In the genomic region with DNA sequence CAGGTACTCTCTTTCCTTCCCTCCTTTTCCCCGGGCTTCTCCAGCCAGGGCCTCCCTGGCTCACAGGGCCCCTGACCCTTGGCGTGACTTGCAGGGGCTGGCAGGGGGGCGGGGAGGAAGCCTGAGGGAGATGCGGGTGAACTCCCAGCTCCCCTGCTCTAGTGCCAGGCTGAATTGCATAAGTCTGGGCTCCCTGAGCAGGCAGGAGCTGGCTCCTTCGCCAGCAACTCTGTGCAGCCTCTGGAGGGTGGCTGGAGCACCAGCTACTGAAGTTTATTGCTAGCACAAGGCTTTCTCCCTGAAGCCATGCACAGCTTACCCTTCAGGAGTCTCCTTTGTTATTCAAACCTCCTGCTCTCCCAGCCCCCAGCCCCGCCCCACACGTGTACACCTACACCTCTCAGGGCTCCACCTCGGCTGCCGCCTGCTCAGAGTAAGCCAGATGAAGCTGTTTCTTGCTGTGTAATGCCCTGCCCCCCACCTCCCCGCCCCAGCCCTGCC, we compare ENCODE assay signal across 8 mouse cellular contexts.
A peak's percentile ranks its signal among the peaks of the same experiment; 100 is the strongest.
DNase-seq lines count a peak whose midpoint lies in the region; ATAC-seq and TF ChIP-seq lines count a peak whose summit lies in the region.

No protein-coding gene starts in this region.

- H3K4me3 ChIP-seq in kidney, adult 2 months (ENCODE audit: insufficient read depth, low read depth, low read length), result no peak overlapping the region

- H3K27ac ChIP-seq in kidney, adult 2 months (ENCODE audit: insufficient read depth, low read depth, low read length), result peak overlapping the region; percentile 44; the same call in 1 of the 2 replicates

- no peak for TF ChIP-seq CTCF in kidney, adult 2 months (conservative IDR thresholded peaks at IDR 0.05; ENCODE audit: insufficient read depth, insufficient read length, low read depth, low read length)

- WGBS in kidney, adult 2 months, result 16% methylated on average over 10 of the region's 10 CpGs

- no peak for TF ChIP-seq POLR2A in kidney, adult 2 months (IDR thresholded peaks at IDR 0.05; ENCODE audit: low read depth, low read length)

- H3K36me3 ChIP-seq in kidney, adult 2 months (ENCODE audit: control insufficient read depth, insufficient read depth, low read length), result no peaks in the 10 kb centered on the region

- peak; percentile 30 for DNase-seq in cerebellum, adult 11-12 months
- DNase-seq in cerebellum, postnatal 14 days, result no peak
- peak; percentile 14 for DNase-seq in ovary, postnatal 36 days (ENCODE audit: low spot score)
- DNase-seq in ovary, postnatal 14 days (ENCODE audit: low spot score), result no peak
- DNase-seq in kidney, adult 2 months, result peak; percentile 45
- peak; percentile 21 for DNase-seq in neural tube, embryonic 10.5 days (ENCODE audit: extremely low spot score, low spot score)

- H3K27me3 ChIP-seq in kidney, adult 2 months (replicated peaks; ENCODE audit: control insufficient read depth, insufficient read depth, low read length), result no peaks in the 10 kb centered on the region

- ATAC-seq in activated CD4-positive, CD25-positive, alpha-beta regulatory T cell, adult 4 months, result no peak
- no peak for ATAC-seq in megakaryocyte, adult 5-6 weeks (ENCODE audit: poor library complexity, severe bottlenecking)

- no peaks in the 10 kb centered on the region for H3K4me1 ChIP-seq in kidney, adult 2 months (ENCODE audit: control insufficient read depth, insufficient read depth, low read length)

Comparison
In these comparisons a context has a peak if more than half of its experiments do, and no peak if none do; other contexts are left out.
1. DNase-seq: peak in cerebellum, adult 11-12 months (single experiment), ovary, postnatal 36 days (single experiment), kidney, adult 2 months (single experiment) and neural tube, embryonic 10.5 days (single experiment); none in cerebellum, postnatal 14 days (0 of 2) and ovary, postnatal 14 days (single experiment).